Mouse (Mus musculus) kidney, postnatal 0 days (tissue): ENCODE results near the gene Bcl6. TPM values are rescaled to one million over a fixed set of nuclear protein-coding genes. Genes with fewer than 3 reads are reported as not detected.

Experiments
- ATAC-seq: fragments of 200-750 bp; cut with Nextera tagmentation; replicated peaks from 2 replicates; pipeline ENCODE4 v1.8.0; 2017; ENCODE audit warnings: low read depth, moderate number of reproducible peaks, moderate TSS enrichment, moderate library complexity; ENCODE audit not compliant: low FRiP score
- DNase-seq: peaks from one replicate; pipeline ENCODE4 v3.0.0-alpha.2; 2016; ENCODE audit warnings: low spot score
- H3K27ac ChIP-seq: fragments of 300-500 bp; sonication (generic); 2 replicates; pipeline ENCODE4 v1.5.1; 2014; ENCODE audit warnings: mild to moderate bottlenecking
- H3K27me3 ChIP-seq: fragments of 300-500 bp; sonication (generic); 2 replicates; pipeline ENCODE4 v1.6.1; 2014; ENCODE audit warnings: low read length, mixed read lengths; ENCODE audit not compliant: insufficient read depth
- H3K36me3 ChIP-seq: fragments of 300-500 bp; sonication (generic); 2 replicates; pipeline ENCODE4 v1.6.1; 2014; ENCODE audit warnings: low read length, mixed read lengths; ENCODE audit not compliant: insufficient read depth
- H3K4me1 ChIP-seq: fragments of 300-500 bp; sonication (generic); replicated peaks from 2 replicates; pipeline ENCODE4 v1.6.1; 2014; ENCODE audit warnings: antibody characterized with exemption, low read length, mixed read lengths; ENCODE audit not compliant: insufficient read depth
- H3K4me2 ChIP-seq: fragments of 300-500 bp; sonication (generic); 2 replicates; pipeline ENCODE4 v1.6.1; 2014; ENCODE audit warnings: mild to moderate bottlenecking, low read length, moderate library complexity, mixed read lengths
- H3K4me3 ChIP-seq: fragments of 300-500 bp; sonication (generic); replicated peaks from 2 replicates; pipeline ENCODE4 v1.5.1; 2014; ENCODE audit warnings: low read depth, low read length
- H3K9ac ChIP-seq: fragments of 300-500 bp; sonication (generic); 2 replicates; pipeline ENCODE4 v1.6.1; 2014; ENCODE audit warnings: low read depth, low read length
- H3K9me3 ChIP-seq: fragments of 300-500 bp; sonication (generic); replicated peaks from 2 replicates; pipeline ENCODE4 v1.6.1; 2016; ENCODE audit warnings: low read length, inconsistent platforms, mixed read lengths
- CTCF ChIP-seq: IDR thresholded peaks from 2 replicates; pipeline ENCODE4 v1.5.1; 2016; ENCODE audit warnings: antibody characterized with exemption, low read depth, mild to moderate bottlenecking, moderate library complexity
- WGBS: fragments of 180-500 bp; shearing (Covaris S2); extraction: QIAGEN DNeasy Blood & Tissue Kit; methylation state at CpG from one replicate; pipeline ENCODE4 v1.1.7; 2014; 5-methylcytosine and 5-hydroxymethylcytosine counted together
- polyA plus RNA-seq: library from polyadenylated mRNA; unstranded; fragments of >200 nt; fragmentation: Nextera tagmentation; extraction: Ambion mirVana; gene quantifications from 2 replicates; pipeline ENCODE4 v1.2.1, GENCODE M21; 2015

The Bcl6 gene
- polyA plus RNA-seq, 1 experiment from 2014 or later: 0.80 TPM

GRCm38 (mm10) chr16:23947654-23948053, 41.0 kb downstream of the Bcl6 start:
- no peaks in the 10 kb centered on the region for H3K36me3 ChIP-seq
- ATAC-seq (no peak), DNase-seq (no peak)
- H3K9ac ChIP-seq: no peak overlapping the region
- TF ChIP-seq CTCF: no peak
- no peaks in the 10 kb centered on the region for H3K9me3 ChIP-seq
- no peak overlapping the region for H3K4me2 ChIP-seq
- no peaks in the 10 kb centered on the region for H3K4me1 ChIP-seq
- 87% methylated on average over 6 of the region's 6 CpGs for WGBS
- no peak overlapping the region for H3K27ac ChIP-seq
- no peak overlapping the region for H3K4me3 ChIP-seq
- H3K27me3 ChIP-seq: no peaks in the 10 kb centered on the region

- H3K4me3 ChIP-seq: no peak overlapping the region
- no peaks in the 10 kb centered on the region for H3K9me3 ChIP-seq
- ATAC-seq (no peak), DNase-seq (no peak)
- no peak overlapping the region for H3K4me2 ChIP-seq
- TF ChIP-seq CTCF: no peak
- no peaks in the 10 kb centered on the region for H3K36me3 ChIP-seq
- H3K4me1 ChIP-seq: no peaks in the 10 kb centered on the region
- H3K27me3 ChIP-seq: no peaks in the 10 kb centered on the region
- WGBS: 25% methylated on average over 3 of the region's 3 CpGs
- H3K27ac ChIP-seq: no peak overlapping the region
- H3K9ac ChIP-seq: no peak overlapping the region
Measured at GRCm38 (mm10) chr16:23944801-23945200, 43.9 kb downstream of the Bcl6 start.

- no peaks in the 10 kb centered on the region for H3K36me3 ChIP-seq
- no peak for TF ChIP-seq CTCF
- no peaks in the 10 kb centered on the region for H3K9me3 ChIP-seq
- no peak overlapping the region for H3K4me3 ChIP-seq
- no peak overlapping the region for H3K27ac ChIP-seq
- no peak for DNase-seq
- ATAC-seq: no peak
- WGBS: 71% methylated on average over 2 of the region's 2 CpGs
- H3K9ac ChIP-seq: no peak overlapping the region
- H3K27me3 ChIP-seq: no peaks in the 10 kb centered on the region
- no peak overlapping the region for H3K4me2 ChIP-seq
- no peaks in the 10 kb centered on the region for H3K4me1 ChIP-seq
Measured at GRCm38 (mm10) chr16:23934397-23934796, 54.3 kb downstream of the Bcl6 start.

- Histone ChIP-seq H3K4me2 (no peak within 1 kb of the TSS), H3K4me1 (no peaks in the 10 kb centered on the region), H3K9ac (no peak within 1 kb of the TSS), H3K36me3 (no peaks in the 10 kb centered on the region), H3K27ac (no peak within 1 kb of the TSS), H3K9me3 (no peaks in the 10 kb centered on the region), H3K27me3 (no peaks in the 10 kb centered on the region), H3K4me3 (no peak within 1 kb of the TSS)
- ATAC-seq: no peak
- 81% methylated on average over 11 of the region's 11 CpGs for WGBS
- no peak for TF ChIP-seq CTCF
- DNase-seq: no peak
Measured at GRCm38 (mm10) chr16:23932294-23932693, 56.4 kb downstream of the Bcl6 start, which contains the start of gene Rtp2. Rtp2 (minus strand) TSS chr16:23932394.

GRCm38 (mm10) chr16:23931275-23931674, 57.4 kb downstream of the Bcl6 start:
- TF ChIP-seq CTCF: no peak

GRCm38 (mm10) chr16:23930426-23931073, 58.1 kb downstream of the Bcl6 start:
- Histone ChIP-seq H3K36me3 (no peaks in the 10 kb centered on the region), H3K4me1 (no peaks in the 10 kb centered on the region), H3K4me3 (no peak overlapping the region), H3K4me2 (no peak overlapping the region), H3K27ac (no peak overlapping the region), H3K27me3 (no peaks in the 10 kb centered on the region), H3K9ac (no peak overlapping the region), H3K9me3 (no peaks in the 10 kb centered on the region)
- no peak for DNase-seq
- ATAC-seq: no peak
- TF ChIP-seq CTCF: no peak
- 86% methylated on average over 3 of the region's 3 CpGs for WGBS

More at GRCm38 (mm10) chr16:23931275-23931674, 57.4 kb downstream of the Bcl6 start:
- Histone ChIP-seq H3K4me1 (no peaks in the 10 kb centered on the region), H3K9me3 (no peaks in the 10 kb centered on the region), H3K4me2 (no peak overlapping the region), H3K27me3 (no peaks in the 10 kb centered on the region), H3K27ac (no peak overlapping the region), H3K4me3 (no peak overlapping the region), H3K9ac (no peak overlapping the region), H3K36me3 (no peaks in the 10 kb centered on the region)
- WGBS: 49% methylated on average over 18 of the region's 18 CpGs
- DNase-seq (no peak), ATAC-seq (no peak)
